Mouse (Mus musculus): ENCODE results near the gene Cdk5.

GRCm38 (mm10) chr5:24425421-24426036, 2.2 kb upstream of the Cdk5 start:
- no peak for TF ChIP-seq POLR2A (IDR thresholded peaks at IDR 0.05; ENCODE audit: insufficient read depth, low read depth, low read length)
- TF ChIP-seq CTCF (IDR thresholded peaks at IDR 0.05) = peak; percentile 48
